Mouse (Mus musculus) brain, embryonic 14.5 days (tissue): Measurements from ENCODE around the gene Cyyr1.

Experiments
- CTCF ChIP-seq: fragments of 200-500 bp; IDR thresholded peaks from 2 replicates; pipeline ENCODE4 v1.5.1; 2012; ENCODE audit warnings: inconsistent platforms, mild to moderate bottlenecking, moderate library complexity, borderline replicate concordance; ENCODE audit not compliant: insufficient read depth, insufficient read length; ENCODE audit errors: extremely low read depth
- POLR2A ChIP-seq: fragments of 200-500 bp; IDR thresholded peaks from 2 replicates; pipeline ENCODE4 v1.6.1; 2012; ENCODE audit warnings: mild to moderate bottlenecking, inconsistent platforms, borderline replicate concordance; ENCODE audit not compliant: poor library complexity, insufficient read depth, insufficient read length, severe bottlenecking; ENCODE audit errors: extremely low read depth

- TF ChIP-seq CTCF (no peak), POLR2A (no peak)
These were observed 117.8 kb downstream of the Cyyr1 start for GRCm38 (mm10) chr16:85435427-85435826.
